Mouse (Mus musculus) c-Kit-positive CD71-positive TER-119-negative erythroid progenitor cells, embryonic 14.5 days (primary cell): ENCODE measurements around the gene Gna14.
A peak's percentile ranks its signal among the peaks of the same experiment; 100 is the strongest.

ENCODE experiments used
- DNase-seq: peaks from one replicate; pipeline ENCODE4 v3.0.0-alpha.2; 2013; ENCODE audit warnings: low read depth

The Gna14 gene

GRCm38 (mm10) chr19:16456181-16456580 is 20.6 kb downstream of the Gna14 start:
- DNase-seq, result no peak

DNA sequence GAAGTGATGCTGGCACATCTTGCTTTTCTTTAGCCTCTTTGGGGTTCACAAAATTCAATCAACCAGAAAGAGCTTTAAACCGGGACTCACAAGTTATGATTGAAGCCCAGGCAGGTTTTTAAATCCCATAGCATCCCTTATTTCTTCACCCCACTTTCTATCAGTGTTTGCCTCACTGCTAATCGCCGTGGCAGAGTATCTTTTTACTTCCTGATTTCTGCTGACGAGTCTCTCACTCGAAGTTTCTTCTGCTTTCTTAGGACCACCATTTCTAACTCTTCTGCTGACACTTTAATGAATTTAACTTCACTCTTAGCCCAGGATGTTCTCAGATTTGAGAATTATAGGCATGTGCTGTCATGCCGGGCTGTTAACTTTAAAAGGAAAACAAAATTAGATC is 21.6 kb downstream of the Gna14 start:
- no peak for DNase-seq

DNA sequence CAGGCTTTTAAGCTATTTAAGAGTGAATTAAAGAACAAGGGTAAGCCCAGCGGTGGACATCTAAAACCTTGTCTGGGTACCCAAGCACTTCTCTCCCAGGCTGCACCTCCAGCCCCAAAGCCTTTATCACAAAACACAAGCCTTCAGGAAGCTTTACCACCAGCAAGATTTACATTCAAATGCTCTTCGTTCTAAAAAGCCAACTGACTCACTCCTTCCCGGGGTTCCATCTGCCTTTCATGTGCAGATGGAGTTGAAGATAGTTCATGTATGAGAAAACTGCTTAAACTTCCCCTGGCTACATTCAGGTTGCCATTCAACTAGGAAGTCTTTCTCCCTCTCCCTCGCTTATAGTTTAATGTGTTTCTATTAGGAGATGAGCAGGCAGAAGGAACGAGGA is 23.8 kb downstream of the Gna14 start:
- DNase-seq, result peak; percentile 21

DNA sequence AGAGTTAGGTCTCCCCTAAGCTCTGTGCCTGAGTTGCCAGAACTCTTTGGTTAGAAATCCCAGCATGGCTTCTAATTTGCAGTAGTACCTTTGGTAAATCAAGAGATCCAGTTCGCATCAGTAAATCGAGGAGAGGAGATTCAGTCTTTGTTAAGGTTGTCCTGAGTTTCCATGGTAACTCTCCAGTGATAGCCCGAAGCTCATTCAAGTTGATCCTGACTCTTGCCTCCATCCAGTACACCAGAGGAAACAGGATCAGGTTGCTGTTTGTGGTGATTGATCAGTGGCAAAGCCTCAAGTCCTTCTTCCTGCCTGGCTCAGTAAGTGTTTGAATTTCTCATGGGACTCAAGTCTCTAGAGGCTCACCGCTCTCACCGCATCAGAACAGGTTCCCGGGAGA is 24.7 kb downstream of the Gna14 start:
- no peak for DNase-seq

- no peak for DNase-seq
Measured at GRCm38 (mm10) chr19:16460831-16461230, 25.3 kb downstream of the Gna14 start.

DNA sequence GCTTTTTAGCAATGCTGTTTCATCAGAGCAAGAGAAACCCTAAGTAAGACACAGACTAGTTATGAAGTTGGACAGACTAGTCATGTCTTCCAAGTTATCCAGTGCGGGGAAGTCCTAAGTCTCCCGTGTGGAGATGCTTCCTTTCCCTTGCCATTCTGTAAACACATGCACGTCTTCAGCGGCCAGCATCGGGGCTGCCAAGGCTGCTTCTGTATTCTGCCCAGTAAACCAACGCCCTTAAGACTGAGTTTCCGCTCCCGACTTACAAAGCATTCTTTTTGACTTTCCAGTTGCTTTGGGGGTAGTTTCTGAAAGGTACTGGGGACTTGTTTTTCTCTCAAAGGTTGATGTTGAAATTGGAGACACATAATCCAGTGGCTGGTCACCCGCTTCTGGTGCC is 26.9 kb downstream of the Gna14 start:
- DNase-seq, result no peak

DNA sequence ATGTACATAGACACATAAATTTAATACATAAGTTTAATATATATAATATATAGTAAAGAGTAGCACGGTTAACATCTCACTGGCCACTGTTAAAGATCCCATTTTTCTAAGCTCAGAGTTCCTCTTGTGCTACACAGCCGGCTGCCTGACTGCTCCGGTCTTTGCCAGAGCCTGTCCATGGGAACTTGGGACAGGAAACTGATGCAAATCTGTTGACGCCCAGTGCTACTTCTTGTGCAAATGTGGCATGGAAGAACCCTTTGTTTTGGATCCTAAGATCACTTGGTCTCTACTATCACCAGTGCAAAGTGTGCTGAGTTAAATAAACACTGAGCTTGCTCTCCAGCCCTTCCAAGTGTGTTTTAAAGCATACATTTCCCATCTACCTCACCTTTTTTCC is 29.2 kb downstream of the Gna14 start:
- DNase-seq, result no peak

DNA sequence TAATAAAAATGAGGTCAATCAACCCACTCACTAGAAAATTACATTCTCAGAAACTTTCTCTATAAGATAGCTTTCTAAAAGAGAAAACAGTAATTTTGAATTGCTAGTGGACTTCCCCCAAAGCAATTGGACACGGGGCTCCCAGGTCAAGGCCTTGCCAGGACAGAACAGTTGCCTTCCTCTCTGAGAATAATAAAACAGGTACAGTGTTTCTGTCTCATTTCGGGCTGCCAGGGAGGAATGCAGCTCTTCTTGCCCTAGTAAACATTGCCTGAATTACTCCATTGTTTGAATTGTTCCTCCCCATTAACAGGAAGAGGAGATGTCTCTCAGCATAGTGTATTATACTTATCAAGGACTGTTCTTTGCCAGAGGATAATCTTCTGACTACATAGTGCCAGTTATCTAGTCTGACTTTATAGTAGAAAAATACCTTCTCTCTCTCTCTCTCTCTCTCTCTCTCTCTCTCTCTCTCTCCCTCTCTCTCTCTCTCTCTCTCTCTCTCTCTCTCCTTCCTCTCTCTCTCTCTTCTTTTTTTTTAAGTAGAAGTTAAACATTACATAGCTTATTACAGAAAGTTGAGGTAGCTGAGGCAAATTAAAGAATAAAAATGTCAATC is 33.3 kb downstream of the Gna14 start:
- DNase-seq, result no peak

DNA sequence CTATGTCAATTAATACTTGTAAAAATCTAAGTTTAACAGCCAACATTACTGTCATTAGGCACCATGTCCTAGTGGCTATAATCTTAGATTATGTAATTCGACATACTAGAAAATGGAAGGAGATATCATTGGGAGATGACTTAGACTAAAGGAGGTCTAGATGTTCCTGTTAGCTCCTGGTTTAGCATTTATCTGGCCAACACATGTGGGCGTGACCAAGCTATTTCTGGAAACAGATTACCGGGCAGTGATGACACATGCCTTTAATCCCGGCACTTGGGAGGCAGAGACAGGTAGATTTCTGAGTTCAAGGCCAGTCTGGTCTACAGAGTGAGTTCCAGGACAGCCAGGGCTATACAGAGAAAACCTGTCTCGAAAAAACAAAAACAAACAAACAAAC is 37.1 kb downstream of the Gna14 start:
- DNase-seq, result no peak

GRCm38 (mm10) chr19:16477314-16477946 is 41.9 kb downstream of the Gna14 start:
- DNase-seq, result no peak

GRCm38 (mm10) chr19:16478186-16478607 is 42.6 kb downstream of the Gna14 start:
- no peak for DNase-seq

- DNase-seq, result no peak
Measured at GRCm38 (mm10) chr19:16482047-16482446, 46.5 kb downstream of the Gna14 start.

- no peak for DNase-seq
Measured at GRCm38 (mm10) chr19:16484237-16484636, 48.7 kb downstream of the Gna14 start.

GRCm38 (mm10) chr19:16484671-16485070 is 49.1 kb downstream of the Gna14 start:
- DNase-seq, result no peak

DNA sequence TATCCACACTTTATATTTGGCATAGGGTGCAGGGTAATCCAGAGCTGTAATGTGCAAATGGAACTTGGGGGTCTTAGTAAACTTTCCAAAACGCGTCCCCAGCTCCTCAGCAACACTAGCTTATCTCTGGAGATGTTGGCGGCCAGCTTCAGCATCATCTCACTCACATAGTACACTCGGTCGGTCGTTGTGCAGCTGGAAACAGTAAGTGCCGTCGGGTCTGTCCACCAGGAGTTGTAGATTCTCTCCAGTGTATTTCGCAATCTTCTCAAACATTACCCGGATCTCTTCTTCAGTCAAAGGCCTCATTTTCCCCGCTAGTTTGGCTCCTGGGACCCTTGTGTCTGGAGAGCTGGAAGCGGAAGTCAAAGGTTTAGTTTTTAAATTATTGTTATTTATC is 55.2 kb downstream of the Gna14 start:
- DNase-seq, result no peak

GRCm38 (mm10) chr19:16491497-16491896 is 55.9 kb downstream of the Gna14 start:
- no peak for DNase-seq

DNA sequence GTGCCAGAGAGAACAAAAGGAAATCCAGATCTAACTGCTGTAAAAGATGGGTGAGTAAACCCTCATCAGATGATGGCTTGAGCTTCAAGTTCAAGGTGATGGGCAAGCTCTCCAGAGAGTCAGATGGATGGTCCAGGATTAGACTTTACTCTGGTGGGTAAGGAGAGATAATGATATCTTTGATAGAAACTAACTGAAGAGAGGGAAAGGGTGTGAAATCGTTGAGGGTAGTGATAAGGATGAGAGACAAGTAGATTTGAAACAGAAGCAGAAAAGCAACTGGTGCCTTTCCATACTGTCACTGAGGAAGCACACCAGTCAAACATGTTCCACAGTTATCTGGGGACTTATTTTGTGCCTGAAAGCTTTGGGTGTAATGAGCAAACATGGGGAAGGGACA is 56.9 kb downstream of the Gna14 start:
- DNase-seq, result no peak

GRCm38 (mm10) chr19:16494816-16495516 is 59.4 kb downstream of the Gna14 start:
- DNase-seq, result no peak

DNA sequence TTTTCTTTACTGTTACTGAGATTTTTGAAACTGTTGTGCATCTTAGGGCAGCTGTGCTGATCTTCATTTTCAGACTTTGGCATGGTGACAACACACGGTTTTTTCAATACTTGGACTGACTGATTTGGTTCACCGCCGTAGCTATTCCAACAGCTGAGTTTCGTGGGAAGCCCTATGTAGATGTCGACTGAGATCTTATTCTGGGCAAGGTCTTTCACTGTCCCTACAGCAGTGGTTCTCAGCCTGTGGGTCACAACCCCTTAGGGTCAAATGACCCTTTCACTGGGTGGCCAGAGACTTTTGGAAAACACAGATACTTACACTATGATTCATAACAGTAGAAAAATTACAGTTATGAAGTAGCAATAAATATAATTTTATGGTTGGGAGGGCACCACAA is 60.5 kb downstream of the Gna14 start:
- no peak for DNase-seq

DNA sequence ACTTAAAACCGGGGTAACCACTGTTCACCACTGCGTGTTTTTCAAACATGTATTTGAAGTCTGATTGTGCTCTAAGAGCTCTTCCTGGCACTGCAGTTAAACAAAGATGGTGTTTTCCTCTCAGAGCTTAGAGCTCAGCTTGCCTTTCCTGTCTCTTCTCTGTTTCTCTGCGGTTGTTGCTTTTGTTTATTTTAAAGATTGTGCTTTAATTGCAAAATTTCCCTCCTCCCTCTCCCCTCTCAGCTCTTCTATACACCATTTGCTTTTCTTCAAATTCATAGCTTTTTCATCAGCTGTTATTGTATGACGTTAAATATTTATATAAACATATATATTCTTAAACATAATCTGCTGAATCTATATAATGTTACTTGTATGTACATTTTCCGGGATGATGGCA is 66.5 kb downstream of the Gna14 start:
- DNase-seq, result no peak

GRCm38 (mm10) chr19:16506711-16507364 is 71.3 kb downstream of the Gna14 start:
- no peak for DNase-seq

GRCm38 (mm10) chr19:16510343-16511080 is 75.0 kb downstream of the Gna14 start:
- DNase-seq, result no peak
